Mouse (Mus musculus): Measurements from ENCODE around the gene Carmil1. TPM values are rescaled to one million over a fixed set of nuclear protein-coding genes. Genes with fewer than 3 reads are reported as not detected.

The Carmil1 gene
- polyA plus RNA-seq, 1 experiment from 2014 or later, result 17.5 TPM

DNA sequence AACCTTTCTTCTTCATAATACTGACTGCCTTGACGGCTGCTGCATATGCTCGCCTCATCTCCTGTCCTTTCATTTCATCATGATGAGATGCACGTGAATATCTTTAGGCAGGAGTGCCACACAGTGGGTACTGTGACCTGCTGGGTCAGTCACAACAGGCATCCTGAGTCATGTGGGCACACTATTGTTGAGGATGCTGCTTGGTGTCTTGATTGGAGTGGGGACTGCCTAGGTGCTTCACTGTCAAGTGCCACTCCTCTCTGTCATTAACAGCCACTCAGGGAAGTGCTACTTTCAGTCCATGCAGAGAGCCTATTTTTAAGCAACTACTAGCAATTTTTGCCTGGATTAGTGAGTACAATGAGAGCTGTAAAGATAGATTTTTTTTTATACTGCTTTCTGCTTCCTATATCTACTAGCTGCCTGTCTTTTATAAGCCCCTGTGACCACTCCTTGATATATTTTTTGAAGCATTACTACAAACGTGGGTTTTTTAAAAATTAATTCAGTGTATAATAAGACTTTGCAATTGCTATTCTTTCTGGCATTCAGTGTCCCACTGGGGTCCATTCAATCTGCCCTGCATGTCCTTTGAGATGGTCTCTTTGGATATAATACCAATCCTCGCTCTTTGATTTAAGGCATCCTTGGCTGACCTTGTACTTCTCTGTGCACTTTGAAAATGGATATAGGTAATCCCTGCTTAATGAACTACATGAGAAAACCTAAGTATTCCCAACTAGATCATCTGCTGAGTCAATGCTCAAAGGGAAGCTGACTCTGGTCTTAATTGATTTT is 225.3 kb downstream of the Carmil1 start:
- no peak overlapping the region for H3K27ac ChIP-seq (replicated peaks)
- peaks cover 24% of the 10 kb centered on the region for H3K4me1 ChIP-seq
- H3K4me3 ChIP-seq, result no peak overlapping the region
- H3K9me3 ChIP-seq (replicated peaks), result no peaks in the 10 kb centered on the region
- no peak for DNase-seq (ENCODE audit: low spot score)
- 69% methylated on average over 5 of the region's 5 CpGs for WGBS
- no peaks in the 10 kb centered on the region for H3K27me3 ChIP-seq (ENCODE audit: low read depth, poor library complexity, severe bottlenecking)
- no peaks in the 10 kb centered on the region for H3K36me3 ChIP-seq

DNA sequence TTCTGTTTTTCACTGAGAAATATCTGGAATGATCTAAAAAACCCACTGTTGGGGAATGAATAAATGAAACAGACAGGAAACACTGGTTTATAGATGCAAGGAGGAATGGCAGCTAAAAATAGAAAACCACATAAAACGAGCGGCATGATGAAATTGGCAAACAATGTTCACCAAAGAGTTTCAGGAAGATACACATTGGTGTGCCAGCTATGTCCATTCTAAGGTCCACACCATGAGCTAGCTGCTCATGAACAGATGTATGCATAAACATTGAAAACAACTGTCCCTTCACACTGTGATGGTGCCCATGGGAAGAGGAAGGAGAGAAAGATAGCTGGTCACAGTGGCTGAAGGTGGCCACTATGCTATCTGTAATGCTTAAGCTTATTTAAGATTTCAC is 229.1 kb downstream of the Carmil1 start:
- no peak overlapping the region for H3K27ac ChIP-seq (replicated peaks)
- no peaks in the 10 kb centered on the region for H3K27me3 ChIP-seq (ENCODE audit: low read depth, poor library complexity, severe bottlenecking)
- H3K4me3 ChIP-seq, result no peak overlapping the region
- no peaks in the 10 kb centered on the region for H3K36me3 ChIP-seq
- peaks cover 15% of the 10 kb centered on the region for H3K4me1 ChIP-seq
- H3K9me3 ChIP-seq (replicated peaks), result no peaks in the 10 kb centered on the region
- WGBS, result 94% methylated on average over 2 of the region's 2 CpGs
- no peak for DNase-seq (ENCODE audit: low spot score)

DNA sequence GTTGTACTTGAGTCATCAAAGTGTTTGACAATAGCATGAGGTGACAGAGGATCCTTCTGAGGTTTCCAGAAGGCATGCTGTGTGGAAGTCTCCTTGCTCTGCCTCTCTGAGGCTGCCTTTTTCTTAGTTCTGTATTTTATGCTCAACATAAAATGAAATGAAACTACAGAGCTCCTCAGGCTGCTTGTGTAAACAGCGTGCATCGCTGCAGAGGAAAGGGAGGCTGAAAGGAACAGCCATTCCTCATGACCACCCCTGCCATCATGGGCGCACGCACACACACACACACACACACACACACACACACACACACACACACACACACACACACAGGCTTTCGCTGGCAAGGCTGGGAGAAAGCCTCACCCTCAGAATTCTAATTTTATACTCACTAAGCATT is 230.3 kb downstream of the Carmil1 start:
- H3K9me3 ChIP-seq (replicated peaks), result no peaks in the 10 kb centered on the region
- H3K36me3 ChIP-seq, result no peaks in the 10 kb centered on the region
- no peak for DNase-seq (ENCODE audit: low spot score)
- H3K4me3 ChIP-seq, result no peak overlapping the region
- WGBS, result 82% methylated on average over 5 of the region's 5 CpGs
- no peak overlapping the region for H3K27ac ChIP-seq (replicated peaks)
- H3K4me1 ChIP-seq, result peaks cover 12% of the 10 kb centered on the region
- H3K27me3 ChIP-seq (ENCODE audit: low read depth, poor library complexity, severe bottlenecking), result no peaks in the 10 kb centered on the region

DNA sequence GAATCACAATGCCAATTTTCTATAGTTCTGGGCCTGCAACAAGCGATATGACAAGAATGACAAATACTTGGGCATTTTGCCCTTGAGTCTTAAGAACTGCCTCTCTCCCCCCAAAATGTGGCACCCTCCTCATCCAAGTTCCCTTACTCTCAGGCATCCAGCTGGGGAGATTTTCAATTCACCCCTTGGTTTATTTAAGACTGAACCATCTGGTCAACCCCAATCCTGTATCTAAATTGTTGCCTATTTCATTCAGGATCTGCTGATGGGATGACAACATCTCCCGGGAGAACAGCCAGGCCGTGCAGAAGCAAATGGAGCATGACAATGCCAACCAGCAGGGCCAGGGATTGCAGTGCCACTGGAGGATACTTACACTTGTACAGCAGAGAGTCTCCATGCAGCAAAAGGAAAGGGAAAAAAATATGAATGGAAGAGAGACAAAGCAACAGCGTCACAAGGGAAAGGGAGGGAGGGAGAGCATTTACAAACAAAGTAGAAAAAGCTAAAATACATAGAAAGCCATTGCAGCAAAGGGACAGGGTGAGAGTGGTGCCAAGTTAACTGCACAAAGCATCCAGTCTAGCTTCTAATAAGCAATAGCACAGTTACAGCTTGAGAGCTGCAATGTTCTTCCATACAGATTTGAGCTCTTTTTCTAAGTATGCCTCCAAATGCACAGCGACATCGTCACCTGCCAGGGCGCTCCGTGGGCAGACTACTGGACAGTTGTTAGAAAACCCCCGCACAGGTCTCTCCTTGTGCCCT is 231.1 kb downstream of the Carmil1 start:
- Histone ChIP-seq H3K27me3 (ENCODE audit: low read depth, poor library complexity, severe bottlenecking) (no peaks in the 10 kb centered on the region), H3K4me1 (peaks cover 12% of the 10 kb centered on the region; the same call in 1 of the 2 replicates), H3K36me3 (no peaks in the 10 kb centered on the region), H3K4me3 (no peak overlapping the region), H3K27ac (replicated peaks) (no peak overlapping the region), H3K9me3 (replicated peaks) (no peaks in the 10 kb centered on the region)
- 90% methylated on average over 9 of the region's 9 CpGs for WGBS
- no peak for DNase-seq (ENCODE audit: low spot score)

DNA sequence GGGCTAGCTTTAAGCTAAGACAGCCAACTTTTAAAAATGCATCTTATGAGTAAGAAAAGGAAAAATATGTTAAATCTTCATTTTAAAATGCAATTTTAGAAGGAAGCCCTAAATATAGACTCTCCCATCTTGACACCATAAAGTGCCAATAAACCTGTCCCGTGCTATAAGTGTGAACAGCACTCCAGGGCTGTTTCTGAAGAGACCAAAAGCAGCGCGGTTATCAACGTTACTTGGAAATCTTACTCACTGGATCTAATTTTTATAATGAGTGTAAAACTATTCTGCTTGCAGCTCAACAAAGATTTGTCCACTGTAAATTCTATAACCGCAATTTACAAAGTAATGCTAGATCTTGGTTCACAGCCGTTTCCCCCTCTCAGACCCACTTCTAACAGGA is 232.0 kb downstream of the Carmil1 start:
- WGBS, result 93% methylated on average over 6 of the region's 6 CpGs
- Histone ChIP-seq H3K27ac (replicated peaks) (no peak overlapping the region), H3K36me3 (no peaks in the 10 kb centered on the region), H3K4me1 (peaks cover 12% of the 10 kb centered on the region; the same call in 1 of the 2 replicates), H3K27me3 (ENCODE audit: low read depth, poor library complexity, severe bottlenecking) (no peaks in the 10 kb centered on the region), H3K4me3 (no peak overlapping the region), H3K9me3 (replicated peaks) (no peaks in the 10 kb centered on the region)
- DNase-seq (ENCODE audit: low spot score), result no peak

DNA sequence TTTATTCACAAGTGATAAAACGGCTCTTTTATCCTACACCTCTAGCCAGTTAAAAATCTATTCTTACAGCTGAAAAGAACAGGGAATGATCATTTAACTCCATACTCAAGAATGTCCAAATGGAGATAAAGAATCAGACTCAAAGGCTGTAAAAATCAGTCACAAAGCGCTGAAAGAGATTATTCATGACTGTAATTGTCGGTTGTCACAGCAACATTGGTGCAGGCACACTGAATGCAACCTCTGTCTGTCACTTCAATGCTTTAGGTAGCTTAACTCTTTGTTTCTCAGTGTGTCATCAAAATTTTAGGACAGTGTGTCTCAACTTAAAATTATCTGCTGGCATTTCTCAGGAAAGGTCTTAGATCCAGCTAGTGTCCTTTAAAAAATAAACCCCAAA is 235.3 kb downstream of the Carmil1 start:
- Histone ChIP-seq H3K9me3 (replicated peaks) (no peaks in the 10 kb centered on the region), H3K4me1 (peaks cover 12% of the 10 kb centered on the region; the same call in 1 of the 2 replicates), H3K36me3 (0 out of 2 replicates have a peak, but pooled peaks cover 4% of the 10 kb centered on the region), H3K27ac (replicated peaks) (no peak overlapping the region), H3K27me3 (ENCODE audit: low read depth, poor library complexity, severe bottlenecking) (no peaks in the 10 kb centered on the region), H3K4me3 (no peak overlapping the region)
- 84% methylated on average over 3 of the region's 3 CpGs for WGBS
- no peak for DNase-seq (ENCODE audit: low spot score)

DNA sequence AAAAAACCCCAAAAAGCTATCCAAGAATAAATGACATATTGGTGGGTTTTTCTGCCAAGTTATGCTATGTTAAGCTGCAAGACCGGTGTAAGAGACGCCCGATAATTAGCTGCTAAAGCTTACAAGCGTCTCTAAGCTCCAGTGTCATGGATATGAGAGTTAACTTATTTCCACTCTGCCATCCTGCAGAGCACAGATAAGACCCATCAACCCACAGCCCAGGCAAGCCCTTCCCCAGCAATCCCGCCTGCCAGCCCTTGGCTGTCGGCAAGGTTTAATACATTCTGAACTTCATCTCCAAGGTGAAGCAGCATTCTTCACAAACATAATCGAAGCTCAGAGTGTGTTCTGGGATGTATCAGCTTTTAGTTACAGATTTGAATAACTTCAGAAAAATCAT is 240.4 kb downstream of the Carmil1 start:
- Histone ChIP-seq H3K4me1 (peaks cover 18% of the 10 kb centered on the region; the same call in 1 of the 2 replicates), H3K9me3 (replicated peaks) (no peaks in the 10 kb centered on the region), H3K36me3 (peaks cover 4% of the 10 kb centered on the region; the same call in 1 of the 2 replicates), H3K27me3 (ENCODE audit: low read depth, poor library complexity, severe bottlenecking) (no peaks in the 10 kb centered on the region), H3K27ac (replicated peaks) (no peak overlapping the region), H3K4me3 (no peak overlapping the region)
- whole genome bisulfite sequencing, result 83% methylated on average over 7 of the region's 7 CpGs
- DNase-seq (ENCODE audit: low spot score), result no peak

DNA sequence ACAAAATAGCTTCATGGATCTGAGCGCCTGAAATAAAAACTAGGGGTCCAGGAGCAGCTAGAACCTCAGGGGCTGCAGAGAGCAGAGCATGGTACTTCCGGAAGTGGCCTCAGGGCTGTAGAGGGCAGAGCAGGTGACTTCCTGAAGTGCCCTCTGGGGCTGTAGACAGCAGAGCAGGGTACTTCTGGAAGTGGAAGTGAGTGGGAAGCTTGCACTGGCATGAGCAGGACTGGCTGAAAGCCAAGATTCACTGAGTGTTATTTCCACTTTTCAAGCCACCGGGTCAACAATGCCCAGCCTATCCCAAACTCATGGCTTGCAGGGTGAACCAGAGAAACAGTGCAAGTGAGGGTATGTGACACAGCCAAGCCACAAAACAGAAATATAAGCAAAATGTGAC is 243.1 kb downstream of the Carmil1 start:
- no peak overlapping the region for H3K27ac ChIP-seq (replicated peaks)
- WGBS, result 91% methylated on average over 3 of the region's 3 CpGs
- H3K4me1 ChIP-seq, result peaks cover 14% of the 10 kb centered on the region; the same call in 1 of the 2 replicates
- H3K4me3 ChIP-seq, result no peak overlapping the region
- H3K36me3 ChIP-seq, result peaks cover 4% of the 10 kb centered on the region; the same call in 1 of the 2 replicates
- H3K27me3 ChIP-seq (ENCODE audit: low read depth, poor library complexity, severe bottlenecking), result no peaks in the 10 kb centered on the region
- H3K9me3 ChIP-seq (replicated peaks), result no peaks in the 10 kb centered on the region
- DNase-seq (ENCODE audit: low spot score), result no peak

DNA sequence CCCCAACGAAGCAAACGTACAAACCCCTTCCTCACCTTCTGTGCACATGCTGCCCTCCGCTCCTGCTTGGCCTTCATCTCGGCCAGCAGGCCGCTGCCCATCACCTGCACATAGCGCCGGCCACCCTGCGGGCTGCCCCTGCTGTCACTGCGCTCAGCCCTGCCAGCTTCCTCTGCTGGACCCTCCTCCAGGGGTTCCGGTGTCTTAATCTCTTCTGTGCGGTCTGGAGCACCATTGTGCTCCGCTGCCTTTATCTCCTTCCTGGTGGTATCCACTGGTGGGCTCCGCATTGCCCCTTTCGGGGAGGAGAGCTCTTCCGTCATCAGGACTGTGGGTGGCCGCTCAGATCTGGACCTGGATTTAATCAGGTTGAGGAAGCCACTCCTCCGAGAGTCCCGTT is 244.4 kb downstream of the Carmil1 start:
- DNase-seq (ENCODE audit: low spot score), result no peak
- H3K4me1 ChIP-seq, result peaks cover 14% of the 10 kb centered on the region; the same call in 1 of the 2 replicates
- H3K27ac ChIP-seq (replicated peaks), result no peak overlapping the region
- H3K27me3 ChIP-seq (ENCODE audit: low read depth, poor library complexity, severe bottlenecking), result no peaks in the 10 kb centered on the region
- H3K4me3 ChIP-seq, result no peak overlapping the region
- WGBS, result 67% methylated on average over 18 of the region's 18 CpGs
- H3K9me3 ChIP-seq (replicated peaks), result no peaks in the 10 kb centered on the region
- H3K36me3 ChIP-seq, result peaks cover 3% of the 10 kb centered on the region; the same call in 1 of the 2 replicates

DNA sequence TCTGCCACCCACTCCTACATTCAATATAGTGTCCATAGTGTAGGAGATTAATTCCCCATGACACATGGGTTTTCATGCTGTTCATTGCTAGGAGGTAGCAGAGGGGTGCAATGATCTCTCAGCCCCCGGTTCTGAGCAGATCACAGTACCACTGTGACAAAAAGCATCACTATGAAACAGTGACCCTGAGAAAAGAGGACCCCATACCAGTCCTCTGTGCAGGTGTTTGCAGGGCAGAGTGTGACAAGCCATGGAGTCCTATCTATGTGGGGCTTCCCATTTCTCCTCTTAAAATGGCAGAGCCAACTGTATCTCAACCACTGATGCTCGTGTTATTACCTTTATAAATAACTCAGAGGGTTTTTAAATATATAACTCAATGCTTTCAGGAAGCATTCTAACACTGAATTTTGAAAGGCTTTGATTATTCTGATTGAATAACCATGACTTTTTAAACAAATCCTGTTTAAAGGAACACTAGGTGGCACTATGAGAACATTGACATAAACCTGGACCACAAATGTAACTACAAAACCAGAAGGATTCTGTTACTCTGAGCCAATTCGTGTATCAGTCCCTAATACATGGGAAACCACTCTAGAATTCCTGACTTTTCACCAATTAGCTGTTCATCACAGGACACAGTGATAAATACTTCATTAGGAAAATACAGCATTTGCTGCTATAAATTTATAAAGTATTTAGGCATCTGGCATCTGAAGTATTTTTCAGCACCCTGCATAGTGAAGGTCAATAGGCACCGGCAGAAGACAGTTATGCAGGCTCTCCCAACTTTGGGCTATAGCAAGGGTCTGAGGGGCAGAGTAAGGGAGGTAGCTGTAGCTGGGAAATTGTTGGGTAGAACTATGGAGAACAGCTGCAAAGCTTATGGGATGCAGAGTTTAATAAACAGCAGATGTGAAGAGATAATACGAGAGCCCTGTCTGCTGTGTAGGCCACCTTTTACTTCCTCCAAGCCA is 253.1 kb downstream of the Carmil1 start:
- H3K27me3 ChIP-seq (ENCODE audit: low read depth, poor library complexity, severe bottlenecking), result no peaks in the 10 kb centered on the region
- no peaks in the 10 kb centered on the region for H3K9me3 ChIP-seq (replicated peaks)
- no peaks in the 10 kb centered on the region for H3K36me3 ChIP-seq
- no peaks in the 10 kb centered on the region for H3K4me1 ChIP-seq
- H3K27ac ChIP-seq (replicated peaks), result no peak overlapping the region
- no peak for DNase-seq (ENCODE audit: low spot score)
- 76% methylated on average over 5 of the region's 5 CpGs for WGBS
- H3K4me3 ChIP-seq, result no peak overlapping the region

DNA sequence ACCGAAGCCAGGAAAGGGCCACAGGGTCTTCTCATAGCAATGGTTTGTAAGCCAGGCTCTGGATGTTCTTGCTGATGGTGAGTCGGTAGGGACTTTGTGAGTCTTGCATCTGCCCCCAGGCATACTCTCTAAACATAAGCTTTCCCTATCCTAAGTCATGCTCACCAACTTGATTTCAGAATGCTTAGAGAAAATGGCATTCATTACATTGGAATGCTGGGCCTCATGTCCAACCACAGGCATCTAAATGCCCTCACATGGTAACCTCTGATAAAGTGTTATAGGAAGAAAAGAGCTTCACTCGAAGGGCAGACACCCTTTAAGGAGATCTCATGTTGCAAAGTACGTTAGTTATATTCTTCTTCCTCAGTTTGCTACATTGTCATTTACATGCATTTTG is 262.1 kb downstream of the Carmil1 start:
- peaks cover 4% of the 10 kb centered on the region; the same call in 1 of the 2 replicates for H3K4me1 ChIP-seq
- no peak for DNase-seq (ENCODE audit: low spot score)
- H3K36me3 ChIP-seq, result no peaks in the 10 kb centered on the region
- H3K27me3 ChIP-seq (ENCODE audit: low read depth, poor library complexity, severe bottlenecking), result no peaks in the 10 kb centered on the region
- WGBS, result 89% methylated on average over 4 of the region's 4 CpGs
- no peaks in the 10 kb centered on the region for H3K9me3 ChIP-seq (replicated peaks)
- no peak overlapping the region for H3K4me3 ChIP-seq
- no peak overlapping the region for H3K27ac ChIP-seq (replicated peaks)

DNA sequence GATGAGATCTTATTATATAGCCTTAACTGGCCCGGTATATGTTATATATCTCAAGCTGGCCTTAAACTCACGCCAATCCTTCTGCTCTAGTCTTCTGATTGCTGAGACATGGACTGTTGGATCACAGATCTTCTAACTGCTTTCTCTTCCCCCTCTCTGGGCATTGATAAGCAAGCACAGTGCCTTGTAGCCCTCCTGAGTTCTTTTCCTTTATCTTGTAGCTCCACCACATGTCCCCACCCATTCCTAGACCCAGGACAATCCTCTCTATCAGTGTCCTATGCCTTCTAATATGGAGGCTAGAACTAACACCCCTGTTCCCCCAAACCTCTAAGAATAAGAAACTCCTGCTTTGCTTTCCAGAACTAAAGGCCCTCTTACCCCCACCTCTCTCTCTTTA is 275.1 kb downstream of the Carmil1 start:
- Histone ChIP-seq H3K36me3 (no peaks in the 10 kb centered on the region), H3K27ac (replicated peaks) (no peak overlapping the region), H3K4me3 (no peak overlapping the region), H3K9me3 (replicated peaks) (no peaks in the 10 kb centered on the region), H3K27me3 (ENCODE audit: low read depth, poor library complexity, severe bottlenecking) (no peaks in the 10 kb centered on the region), H3K4me1 (no peaks in the 10 kb centered on the region)
- no peak for DNase-seq (ENCODE audit: low spot score)
- WGBS, result 90% methylated on average over 2 of the region's 2 CpGs

All from midbrain, embryonic 10.5 days (tissue).